Mouse (Mus musculus): Measurements from ENCODE around the gene Mterf4.

- TF ChIP-seq POLR2A (IDR thresholded peaks at IDR 0.05; ENCODE audit: control insufficient read depth, low read depth, low read length): no peak
- TF ChIP-seq CTCF (IDR thresholded peaks at IDR 0.05; ENCODE audit: control insufficient read depth, insufficient read depth, insufficient replicate concordance, low read depth, low read length): no peak
Observed at GRCm38 (mm10) chr1:93255761-93256160, 50.0 kb downstream of the Mterf4 start.

Measured in testis, adult 2 months (tissue).